In the genomic region with DNA sequence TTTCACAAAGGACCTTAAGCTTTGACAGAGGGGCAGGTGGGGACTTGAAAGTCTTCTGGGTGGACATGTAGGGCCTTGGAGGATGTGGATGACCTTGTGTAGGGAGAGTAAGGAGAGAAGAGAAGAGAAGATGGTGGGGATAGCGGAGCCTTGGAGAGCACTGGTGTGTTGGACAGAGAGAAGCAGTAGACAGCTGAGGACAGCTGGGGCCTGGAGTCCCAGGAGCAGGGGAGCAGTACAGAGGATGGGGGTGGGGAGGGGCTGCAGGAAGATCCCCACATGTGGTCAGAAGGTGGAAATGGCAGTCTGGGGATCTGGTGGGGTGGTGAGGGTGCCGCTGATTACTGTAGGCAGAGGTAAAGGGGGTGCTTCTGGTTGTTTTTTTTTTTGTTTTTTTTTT, we compare ENCODE assay signal across 9 mouse cellular contexts. TPM values are rescaled to one million over a fixed set of nuclear protein-coding genes. Genes with fewer than 3 reads are reported as not detected.
DNase-seq lines count a peak whose midpoint lies in the region; ATAC-seq and TF ChIP-seq lines count a peak whose summit lies in the region.
"Had no signal": no experiment of that assay in that cellular context is flagged by ENCODE, and none has a peak within 500 bp of the region (broad histone marks: within the 10 kb centered on the region; RNA-seq: fewer than 3 reads in every experiment).

No protein-coding gene starts in this region.

- no peak for TF ChIP-seq EP300 in heart, adult 2 months (IDR thresholded peaks at IDR 0.05; ENCODE audit: insufficient read depth, low read depth, low read length)

- intact Hi-C loops in heart, adult 2 months (cut with DNase I), result no loop called here

- H3K4me3 ChIP-seq in heart, adult 2 months, result no peak overlapping the region
- H3K4me3 ChIP-seq in embryonic facial prominence, embryonic 12.5 days, result no peak overlapping the region
- 0 out of 2 replicates have a peak overlapping the region, but pooled peaks have one; percentile 1 for H3K4me3 ChIP-seq in hindbrain, postnatal 0 days (ENCODE audit: low read length)
- peak overlapping the region; percentile 7; the same call in 1 of the 2 replicates for H3K4me3 ChIP-seq in midbrain, embryonic 15.5 days
- H3K4me3 ChIP-seq: embryonic facial prominence, embryonic 13.5 days had no signal

- no peak for TF ChIP-seq CTCF in heart, adult 2 months (IDR thresholded peaks at IDR 0.05)
- TF ChIP-seq CTCF in hindbrain, postnatal 0 days (IDR thresholded peaks at IDR 0.05; ENCODE audit: low read depth), result no peak

- H3K4me1 ChIP-seq in heart, adult 2 months (ENCODE audit: control insufficient read depth, insufficient read depth, low read length), result peaks cover 22% of the 10 kb centered on the region
- peaks cover 45% of the 10 kb centered on the region for H3K4me1 ChIP-seq in embryonic facial prominence, embryonic 12.5 days
- H3K4me1 ChIP-seq in hindbrain, postnatal 0 days (ENCODE audit: insufficient read depth, low read length), result peaks cover 52% of the 10 kb centered on the region
- peaks cover 58% of the 10 kb centered on the region for H3K4me1 ChIP-seq in midbrain, embryonic 15.5 days

- no peak for ATAC-seq in embryonic facial prominence, embryonic 12.5 days (ENCODE audit: insufficient number of reproducible peaks, insufficient read depth, low FRiP score, low TSS enrichment)
- ATAC-seq in hindbrain, postnatal 0 days, result no peak
- no peak for ATAC-seq in midbrain, embryonic 15.5 days (replicated peaks)

- DNase-seq in heart, adult 2 months, result peak; percentile 49 to 53
- no peak for DNase-seq in heart, adult 8-10 months (ENCODE audit: low spot score)
- DNase-seq in hindbrain, postnatal 0 days (ENCODE audit: low spot score), result no peak
- no peak for DNase-seq in layer of hippocampus, adult 8-10 months (ENCODE audit: low spot score in 2 of 2)
- DNase-seq in retina, postnatal 1 day, result no peak
- DNase-seq in cerebellum, adult 18-20 months, result no peak

- no peaks in the 10 kb centered on the region for H3K36me3 ChIP-seq in heart, adult 2 months (ENCODE audit: control insufficient read depth, insufficient read depth, low read length)
- no peaks in the 10 kb centered on the region for H3K36me3 ChIP-seq in embryonic facial prominence, embryonic 12.5 days
- H3K36me3 ChIP-seq in hindbrain, postnatal 0 days (ENCODE audit: insufficient read depth, low read length), result no peaks in the 10 kb centered on the region
- no peaks in the 10 kb centered on the region for H3K36me3 ChIP-seq in midbrain, embryonic 15.5 days (replicated peaks)
- H3K36me3 ChIP-seq: embryonic facial prominence, embryonic 13.5 days had no signal

- no peak for TF ChIP-seq POLR2A in heart, adult 2 months (IDR thresholded peaks at IDR 0.05; ENCODE audit: insufficient read depth, low read depth, low read length)

- 80% methylated on average over 2 of the region's 2 CpGs for WGBS in heart, adult 2 months
- 57% methylated on average over 2 of the region's 2 CpGs for WGBS in embryonic facial prominence, embryonic 12.5 days
- WGBS in hindbrain, postnatal 0 days, result 67% methylated on average over 2 of the region's 2 CpGs
- 75% methylated on average over 2 of the region's 2 CpGs for WGBS in midbrain, embryonic 15.5 days

- peak overlapping the region; percentile 1; the same call in 1 of the 2 replicates for H3K9ac ChIP-seq in heart, adult 2 months (ENCODE audit: low read depth, low read length)
- H3K9ac ChIP-seq in embryonic facial prominence, embryonic 12.5 days, result peak overlapping the region; percentile 12; the same call in 1 of the 2 replicates
- H3K9ac ChIP-seq in hindbrain, postnatal 0 days (replicated peaks; ENCODE audit: low read length), result no peak overlapping the region
- no peak overlapping the region for H3K9ac ChIP-seq in midbrain, embryonic 15.5 days
- H3K9ac ChIP-seq: embryonic facial prominence, embryonic 13.5 days had no signal

- no peaks in the 10 kb centered on the region for H3K9me3 ChIP-seq in embryonic facial prominence, embryonic 12.5 days
- H3K9me3 ChIP-seq in hindbrain, postnatal 0 days (ENCODE audit: low read length), result no peaks in the 10 kb centered on the region
- no peaks in the 10 kb centered on the region for H3K9me3 ChIP-seq in midbrain, embryonic 15.5 days
- H3K9me3 ChIP-seq: embryonic facial prominence, embryonic 13.5 days had no signal

- peak overlapping the region; percentile 55 for H3K27ac ChIP-seq in heart, adult 2 months
- 0 out of 2 replicates have a peak overlapping the region, but pooled peaks have one; percentile 30 for H3K27ac ChIP-seq in embryonic facial prominence, embryonic 12.5 days
- H3K27ac ChIP-seq in hindbrain, postnatal 0 days, result peak overlapping the region; percentile 51; the same call in 1 of the 2 replicates
- H3K27ac ChIP-seq in midbrain, embryonic 15.5 days, result no peak overlapping the region
- H3K27ac ChIP-seq: embryonic facial prominence, embryonic 13.5 days had no signal

- no peaks in the 10 kb centered on the region for H3K27me3 ChIP-seq in heart, adult 2 months (ENCODE audit: control insufficient read depth, insufficient read depth, low read length)
- no peaks in the 10 kb centered on the region for H3K27me3 ChIP-seq in embryonic facial prominence, embryonic 12.5 days
- no peaks in the 10 kb centered on the region for H3K27me3 ChIP-seq in hindbrain, postnatal 0 days (ENCODE audit: insufficient read depth, low read length)
- H3K27me3 ChIP-seq in midbrain, embryonic 15.5 days (replicated peaks), result no peaks in the 10 kb centered on the region
- H3K27me3 ChIP-seq: embryonic facial prominence, embryonic 13.5 days had no signal

- no peak overlapping the region for H3K4me2 ChIP-seq in embryonic facial prominence, embryonic 12.5 days (replicated peaks)
- peak overlapping the region; percentile 46 for H3K4me2 ChIP-seq in hindbrain, postnatal 0 days (ENCODE audit: low read depth, low read length)
- H3K4me2 ChIP-seq in midbrain, embryonic 15.5 days, result peak overlapping the region; percentile 77
- H3K4me2 ChIP-seq: embryonic facial prominence, embryonic 13.5 days had no signal

- H3K79me2 ChIP-seq in heart, adult 2 months (replicated peaks; ENCODE audit: control insufficient read depth, insufficient read depth, low read length), result no peaks in the 10 kb centered on the region

RNA-seq across cellular contexts. Expression of gene Arrb1, which starts 4.8 kb away (rescaled TPM):
- total RNA-seq in heart, adult 2 months (2021), result 10 to 100 TPM; 15.6 to 22.4 TPM
- polyA plus RNA-seq in heart, adult 2 months (2012; rRNA removed), result 16.1 and 22.5 TPM in 2 replicates
- total RNA-seq in heart, adult 8-10 months (2022), result 10 to 100 TPM; 16.2 to 28.4 (median 19.5) TPM
- polyA plus RNA-seq in embryonic facial prominence, embryonic 12.5 days (2016; fragmentation: Nextera tagmentation; extraction: Ambion mirVana), result 8.5 and 8.8 TPM in 2 replicates
- 106 and 113 TPM in 2 replicates for total RNA-seq in hindbrain, postnatal 0 days (2014; rRNA removed)
- 13.5 and 13.7 TPM in 2 replicates for polyA plus RNA-seq in hindbrain, postnatal 0 days (2015; fragmentation: Nextera tagmentation; extraction: Ambion mirVana)
- 20.1 and 20.3 TPM in 2 replicates for polyA plus RNA-seq in midbrain, embryonic 15.5 days (2015; fragmentation: Nextera tagmentation; extraction: Ambion mirVana)
- total RNA-seq in layer of hippocampus, adult 8-10 months (2022), result 100 to 1,000 TPM; 138 to 175 (median 160) TPM

RNA-seq across cellular contexts. Expression of gene Rps3, which starts 56.5 kb away (rescaled TPM):
- total RNA-seq in heart, adult 2 months (2021), result 100 to 1,000 TPM; 316 to 361 TPM
- polyA plus RNA-seq in heart, adult 2 months (2012; rRNA removed), result 196 and 320 TPM in 2 replicates
- total RNA-seq in heart, adult 8-10 months (2022), result 100 to 1,000 TPM; 305 to 381 (median 333) TPM
- 695 and 699 TPM in 2 replicates for polyA plus RNA-seq in embryonic facial prominence, embryonic 12.5 days (2016; fragmentation: Nextera tagmentation; extraction: Ambion mirVana)
- total RNA-seq in hindbrain, postnatal 0 days (2014; rRNA removed), result 526 and 754 TPM in 2 replicates
- polyA plus RNA-seq in hindbrain, postnatal 0 days (2015; fragmentation: Nextera tagmentation; extraction: Ambion mirVana), result 456 and 459 TPM in 2 replicates
- polyA plus RNA-seq in midbrain, embryonic 15.5 days (2015; fragmentation: Nextera tagmentation; extraction: Ambion mirVana), result 382 and 405 TPM in 2 replicates
- total RNA-seq in layer of hippocampus, adult 8-10 months (2022), result 100 to 1,000 TPM; 222 to 342 (median 280) TPM

Comparison
In these comparisons a context has a peak if more than half of its experiments do, and no peak if none do; other contexts are left out.
1. DNase-seq: peak in heart, adult 2 months (2 of 2); none in heart, adult 8-10 months (single experiment), hindbrain, postnatal 0 days (single experiment), layer of hippocampus, adult 8-10 months (0 of 2), retina, postnatal 1 day (single experiment) and cerebellum, adult 18-20 months (0 of 2).
2. H3K4me3 ChIP-seq: peak in hindbrain, postnatal 0 days (single experiment) and midbrain, embryonic 15.5 days (single experiment); none in heart, adult 2 months (single experiment) and embryonic facial prominence, embryonic 12.5 days (single experiment).
3. H3K9ac ChIP-seq: peak in heart, adult 2 months (single experiment) and embryonic facial prominence, embryonic 12.5 days (single experiment); none in hindbrain, postnatal 0 days (single experiment) and midbrain, embryonic 15.5 days (single experiment).